Mouse (Mus musculus): ENCODE data around the gene Tdrkh.

GRCm38 (mm10) chr3:94367511-94367910, 45.6 kb upstream of the Tdrkh start:
- TF ChIP-seq CTCF (IDR thresholded peaks at IDR 0.05; ENCODE audit: insufficient read depth, low read depth, low read length): no peak
- TF ChIP-seq POLR2A (IDR thresholded peaks at IDR 0.05; ENCODE audit: insufficient read depth, low read depth, low read length): no peak

Measured in olfactory bulb, adult 2 months (tissue).